Mouse (Mus musculus) heart, postnatal 10 days (tissue): ENCODE data around the gene Rac3. TPM values are rescaled to one million over a fixed set of nuclear protein-coding genes. Genes with fewer than 3 reads are reported as not detected.
"Not testable (repeated sequence)": the region's sequence is repeated elsewhere in the genome, so short reads cannot be mapped to it uniquely, and the experiment has no call there.

Source experiments
- DNase-seq, 2 experiments: peaks; one replicate each; pipeline ENCODE4 v3.0.0; 2021
- intact Hi-C: fragments of 180-260 bp; cut with DNase I; formaldehyde crosslinking; loops from one replicate; pipeline ENCODE4 v1.15.1; 2025
- total RNA-seq, 2 experiments: library from RNA; stranded (reverse); gene quantifications; 2 replicates each; pipeline ENCODE4 v1.2.3; 2021

Rac3 gene
- total RNA-seq, 2 experiments from 2014 or later: 1.4 to 1.7 TPM

- DNase-seq, intact Hi-C loops: not testable (repeated sequence)
These were observed 42.1 kb downstream of the Rac3 start for GRCm38 (mm10) chr11:120763121-120763999.

GRCm38 (mm10) chr11:120767023-120767422 lies 45.8 kb downstream of the Rac3 start:
- intact Hi-C loops, DNase-seq: not testable (repeated sequence)

GRCm38 (mm10) chr11:120768206-120768605 lies 46.9 kb downstream of the Rac3 start:
- no peak for DNase-seq
- intact Hi-C loops: no loop called here

- intact Hi-C loops: loop anchor here (10.0 kb wide), 1 partner anchor 258 kb away; no protein-coding TSS in a partner anchor
These were observed 51.5 kb downstream of the Rac3 start for GRCm38 (mm10) chr11:120772749-120773148.

More at GRCm38 (mm10) chr11:120772749-120773148, 51.5 kb downstream of the Rac3 start:
- no peak for DNase-seq

Other genes starting within 250 kb of the Rac3 start
- gene Mrpl12, start 236.9 kb upstream of the Rac3 start, total RNA-seq: 100 to 1,000 TPM; 227 to 233 TPM
- gene Slc25a10, start 229.6 kb upstream of the Rac3 start, total RNA-seq: 10 to 100 TPM; 24.8 to 25.0 TPM
- 1 to 10 TPM; 2.4 to 3.1 TPM for gene Gcgr, start 190.8 kb upstream of the Rac3 start, total RNA-seq
- 10 to 100 TPM; 70.5 to 72.7 TPM for gene Mcrip1, start 171.7 kb upstream of the Rac3 start, total RNA-seq
- gene Ppp1r27, start 170.3 kb upstream of the Rac3 start, total RNA-seq: under 1 TPM in 1 of 2 experiments, not detected in 1; 0.60 TPM
- gene P4hb, start 148.2 kb upstream of the Rac3 start, total RNA-seq: 100 to 1,000 TPM; 306 to 311 TPM
- gene Arhgdia, start 139.8 kb upstream of the Rac3 start, total RNA-seq: 100 to 1,000 TPM; 236 to 257 TPM
- 10 to 100 TPM; 86.1 to 88.3 TPM for gene Alyref, start 123.1 kb upstream of the Rac3 start, total RNA-seq
- 100 to 1,000 TPM in 1 of 2 experiments, 10 to 100 TPM in 1; 95.1 to 105 TPM for gene Anapc11, start 123.0 kb upstream of the Rac3 start, total RNA-seq
- under 1 TPM; 0.55 to 0.98 TPM for gene Npb, start 113.0 kb upstream of the Rac3 start, total RNA-seq
- 10 to 100 TPM; 39.7 to 45.8 TPM for gene Pcyt2, start 103.5 kb upstream of the Rac3 start, total RNA-seq
- gene Sirt7, start 96.2 kb upstream of the Rac3 start, total RNA-seq: 10 to 100 TPM; 11.9 to 12.5 TPM
- 10 to 100 TPM; 24.2 to 27.0 TPM for gene Mafg, start 87.9 kb upstream of the Rac3 start, total RNA-seq
- gene Pycr1, start 77.7 kb upstream of the Rac3 start, total RNA-seq: 1 to 10 TPM; 4.8 to 5.5 TPM
- 10 to 100 TPM; 38.0 to 41.6 TPM for gene Myadml2, start 73.3 kb upstream of the Rac3 start, total RNA-seq
- gene Notum, start 60.3 kb upstream of the Rac3 start, total RNA-seq: under 1 TPM in 1 of 2 experiments, not detected in 1; 0.12 TPM
- 10 to 100 TPM; 52.8 to 53.0 TPM for gene Aspscr1, start 48.5 kb upstream of the Rac3 start, total RNA-seq
- gene Cenpx, start 7.7 kb upstream of the Rac3 start, total RNA-seq: 10 to 100 TPM; 38.1 to 40.6 TPM
- gene Lrrc45, start 7.5 kb upstream of the Rac3 start, total RNA-seq: 10 to 100 TPM in 1 of 2 experiments, 1 to 10 TPM in 1; 9.7 to 10.1 TPM
- gene Dcxr, start 5.8 kb downstream of the Rac3 start, total RNA-seq: 1 to 10 TPM; 3.2 to 4.1 TPM
- gene Cbr2, start 10.6 kb downstream of the Rac3 start, total RNA-seq: 10 to 100 TPM in 1 of 2 experiments, 1 to 10 TPM in 1; 8.3 to 14.4 TPM
- 10 to 100 TPM; 20.1 to 21.0 TPM for gene Hmga1b, start 41.3 kb downstream of the Rac3 start, total RNA-seq
- 10 to 100 TPM; 12.2 to 12.5 TPM for gene Rfng, start 62.7 kb downstream of the Rac3 start, total RNA-seq
- gene Gps1, start 62.8 kb downstream of the Rac3 start, total RNA-seq: 10 to 100 TPM; 61.7 to 69.1 TPM
- gene Dus1l, start 74.9 kb downstream of the Rac3 start, total RNA-seq: 10 to 100 TPM; 33.1 to 34.8 TPM
- 10 to 100 TPM; 27.4 to 33.8 TPM for gene Fasn, start 103.1 kb downstream of the Rac3 start, total RNA-seq
- gene Ccdc57, start 211.4 kb downstream of the Rac3 start, total RNA-seq: 1 to 10 TPM; 1.7 to 1.8 TPM
- 1 to 10 TPM; 4.0 to 4.4 TPM for gene Slc16a3, start 227.0 kb downstream of the Rac3 start, total RNA-seq